Mouse (Mus musculus) kidney, embryonic 16.5 days (tissue): ENCODE results near the gene Espn. TPM values are rescaled to one million over a fixed set of nuclear protein-coding genes. Genes with fewer than 3 reads are reported as not detected.
A peak's percentile ranks its signal among the peaks of the same experiment; 100 is the strongest.

ENCODE experiments used
- ATAC-seq: fragments of 200-750 bp; cut with Nextera tagmentation; 2 replicates; pipeline ENCODE4 v1.8.0; 2017; ENCODE audit warnings: moderate TSS enrichment; ENCODE audit not compliant: low FRiP score, low TSS enrichment
- H3K27ac ChIP-seq: fragments of 300-500 bp; sonication (generic); 2 replicates; pipeline ENCODE4 v1.5.1; 2014; ENCODE audit warnings: low read length
- H3K27me3 ChIP-seq: fragments of 300-500 bp; sonication (generic); 2 replicates; pipeline ENCODE4 v1.6.1; 2014; ENCODE audit warnings: low read length, control low read depth, mixed read lengths; ENCODE audit not compliant: insufficient read depth
- H3K36me3 ChIP-seq: fragments of 300-500 bp; sonication (generic); 2 replicates; pipeline ENCODE4 v1.6.1; 2014; ENCODE audit warnings: low read length, control low read depth, mixed read lengths; ENCODE audit not compliant: insufficient read depth
- H3K4me1 ChIP-seq: fragments of 300-500 bp; sonication (generic); 2 replicates; pipeline ENCODE4 v1.6.1; 2014; ENCODE audit warnings: low read length, control low read depth, mixed read lengths; ENCODE audit not compliant: insufficient read depth
- H3K4me2 ChIP-seq: fragments of 300-500 bp; sonication (generic); replicated peaks from 2 replicates; pipeline ENCODE4 v1.6.1; 2014; ENCODE audit warnings: low read depth, low read length
- H3K4me3 ChIP-seq: fragments of 300-500 bp; sonication (generic); 2 replicates; pipeline ENCODE4 v1.5.1; 2014; ENCODE audit warnings: mild to moderate bottlenecking, low read length
- H3K9ac ChIP-seq: fragments of 300-500 bp; sonication (generic); replicated peaks from 2 replicates; pipeline ENCODE4 v1.6.1; 2014; ENCODE audit warnings: low read length
- H3K9me3 ChIP-seq: fragments of 300-500 bp; sonication (generic); 2 replicates; pipeline ENCODE4 v1.6.1; 2016; ENCODE audit warnings: low read length, control low read depth
- WGBS: fragments of 180-500 bp; shearing (Covaris S2); extraction: QIAGEN DNeasy Blood & Tissue Kit; methylation state at CpG from one replicate; pipeline ENCODE4 v1.1.7; 2014; 5-methylcytosine and 5-hydroxymethylcytosine counted together
- polyA plus RNA-seq: library from polyadenylated mRNA; unstranded; fragments of >200 nt; fragmentation: Nextera tagmentation; extraction: Ambion mirVana; gene quantifications from 2 replicates; pipeline ENCODE4 v1.2.1, GENCODE M21; 2015

The Espn gene
- polyA plus RNA-seq, 1 experiment from 2014 or later: 22.2 TPM

GRCm38 (mm10) chr4:152119396-152120292, 32.5 kb downstream of the Espn start:
- ATAC-seq: peak; percentile 32; the same call in 1 of the 2 replicates
- H3K27ac ChIP-seq: peak overlapping the region; percentile 25; the same call in 1 of the 2 replicates
- peaks cover 53% of the 10 kb centered on the region for H3K27me3 ChIP-seq
- no peaks in the 10 kb centered on the region for H3K9me3 ChIP-seq
- H3K4me1 ChIP-seq: peaks cover 43% of the 10 kb centered on the region
- H3K36me3 ChIP-seq: peaks cover 3% of the 10 kb centered on the region; the same call in 1 of the 2 replicates
- peak overlapping the region; percentile 51 for H3K4me2 ChIP-seq
- H3K9ac ChIP-seq: no peak overlapping the region; the same call in 1 of the 2 replicates
- 9% methylated on average over 39 of the region's 39 CpGs for WGBS
- no peak overlapping the region for H3K4me3 ChIP-seq

GRCm38 (mm10) chr4:152117538-152117937, 34.6 kb downstream of the Espn start:
- Histone ChIP-seq H3K36me3 (peaks cover 19% of the 10 kb centered on the region; the same call in 1 of the 2 replicates), H3K9me3 (no peaks in the 10 kb centered on the region), H3K9ac (no peak overlapping the region), H3K4me1 (peaks cover 43% of the 10 kb centered on the region), H3K4me3 (no peak overlapping the region), H3K4me2 (no peak overlapping the region), H3K27ac (no peak overlapping the region), H3K27me3 (peaks cover 39% of the 10 kb centered on the region)
- ATAC-seq: no peak
- 79% methylated on average over 9 of the region's 9 CpGs for WGBS

- H3K4me1 ChIP-seq: peaks cover 45% of the 10 kb centered on the region
- peak within 1 kb of the TSS; percentile 58 for H3K9ac ChIP-seq
- WGBS: 2% methylated on average over 30 of the region's 30 CpGs
- peak; percentile 25; the same call in 1 of the 2 replicates for ATAC-seq
- H3K27me3 ChIP-seq: peaks cover 30% of the 10 kb centered on the region
- H3K4me2 ChIP-seq: peak within 1 kb of the TSS; percentile 52
- no peak within 1 kb of the TSS for H3K27ac ChIP-seq
- H3K9me3 ChIP-seq: no peaks in the 10 kb centered on the region
- H3K36me3 ChIP-seq: peaks cover 26% of the 10 kb centered on the region; the same call in 1 of the 2 replicates
- peak within 1 kb of the TSS; percentile 24 for H3K4me3 ChIP-seq
Measured at GRCm38 (mm10) chr4:152115921-152116612, 36.1 kb downstream of the Espn start, which contains the start of gene Tnfrsf25. Tnfrsf25 (plus strand) TSS chr4:152115934.

DNA sequence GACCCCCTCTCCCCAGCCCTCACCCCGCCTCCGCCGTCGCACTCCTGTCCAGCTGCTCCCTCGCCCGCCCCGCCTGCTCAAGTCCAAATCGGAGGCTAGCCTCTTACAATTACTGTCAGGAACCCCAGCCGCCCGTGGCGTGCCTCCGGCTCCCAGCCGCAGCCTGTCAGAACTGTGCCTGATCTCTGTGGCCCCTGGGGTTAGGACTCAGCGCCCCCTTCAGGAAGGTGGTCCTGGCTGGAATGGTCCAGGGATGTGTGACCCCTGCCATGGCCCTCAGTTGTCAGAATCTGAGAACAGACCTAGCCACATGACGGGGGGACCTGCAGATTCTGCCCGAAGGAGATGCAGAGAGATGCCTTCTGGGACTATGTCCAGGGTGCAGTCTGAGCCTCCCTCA, 38.1 kb downstream of the Espn start:
- Histone ChIP-seq H3K36me3 (peaks cover 28% of the 10 kb centered on the region; the same call in 1 of the 2 replicates), H3K4me3 (no peak overlapping the region), H3K9me3 (no peaks in the 10 kb centered on the region), H3K4me1 (peaks cover 26% of the 10 kb centered on the region), H3K9ac (no peak overlapping the region), H3K27ac (no peak overlapping the region), H3K4me2 (no peak overlapping the region), H3K27me3 (peaks cover 11% of the 10 kb centered on the region)
- no peak for ATAC-seq
- 69% methylated on average over 13 of the region's 16 CpGs for WGBS

GRCm38 (mm10) chr4:152112329-152112728, 39.8 kb downstream of the Espn start:
- H3K4me1 ChIP-seq: peaks cover 41% of the 10 kb centered on the region
- 57% methylated on average over 9 of the region's 9 CpGs for WGBS
- 0 out of 2 replicates have a peak, but pooled peaks cover 2% of the 10 kb centered on the region for H3K27me3 ChIP-seq
- no peaks in the 10 kb centered on the region for H3K9me3 ChIP-seq
- no peak for ATAC-seq
- peak overlapping the region; percentile 40; the same call in 1 of the 2 replicates for H3K9ac ChIP-seq
- H3K36me3 ChIP-seq: peaks cover 37% of the 10 kb centered on the region; the same call in 1 of the 2 replicates
- no peak overlapping the region for H3K27ac ChIP-seq
- no peak overlapping the region for H3K4me2 ChIP-seq
- H3K4me3 ChIP-seq: no peak overlapping the region

GRCm38 (mm10) chr4:152110689-152111088, 41.5 kb downstream of the Espn start:
- no peak overlapping the region for H3K4me3 ChIP-seq
- 83% methylated on average over 4 of the region's 4 CpGs for WGBS
- no peak overlapping the region for H3K27ac ChIP-seq
- H3K9me3 ChIP-seq: no peaks in the 10 kb centered on the region
- H3K27me3 ChIP-seq: 0 out of 2 replicates have a peak, but pooled peaks cover 2% of the 10 kb centered on the region
- H3K4me1 ChIP-seq: peaks cover 37% of the 10 kb centered on the region
- ATAC-seq: no peak
- no peak overlapping the region for H3K9ac ChIP-seq
- H3K36me3 ChIP-seq: peaks cover 49% of the 10 kb centered on the region; the same call in 1 of the 2 replicates
- H3K4me2 ChIP-seq: no peak overlapping the region

DNA sequence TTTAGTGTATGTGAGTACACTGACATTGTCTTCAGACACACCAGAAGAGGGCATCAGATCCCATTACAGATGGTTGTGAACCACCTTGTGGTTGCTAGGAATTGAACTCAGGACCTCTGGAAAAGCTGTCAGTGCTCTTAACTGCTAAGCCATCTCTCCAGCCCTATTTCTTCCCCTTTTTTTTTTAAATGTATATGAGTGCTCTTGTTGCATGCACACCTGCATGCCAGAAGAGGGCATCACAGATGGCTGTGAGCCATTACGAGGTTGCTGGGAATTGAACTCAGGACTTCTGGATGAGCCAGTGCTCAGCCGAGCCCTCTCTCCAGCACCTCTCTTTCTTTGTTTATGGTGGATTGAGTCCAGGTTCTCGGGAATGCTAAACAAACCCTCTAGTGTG, 42.7 kb downstream of the Espn start:
- Histone ChIP-seq H3K9me3 (no peaks in the 10 kb centered on the region), H3K27ac (no peak overlapping the region), H3K36me3 (peaks cover 51% of the 10 kb centered on the region; the same call in 1 of the 2 replicates), H3K4me2 (no peak overlapping the region), H3K4me3 (no peak overlapping the region), H3K9ac (no peak overlapping the region), H3K4me1 (peaks cover 32% of the 10 kb centered on the region), H3K27me3 (0 out of 2 replicates have a peak, but pooled peaks cover 2% of the 10 kb centered on the region)
- 74% methylated on average over 3 of the region's 3 CpGs for WGBS
- ATAC-seq: no peak

GRCm38 (mm10) chr4:152108673-152109072, 43.5 kb downstream of the Espn start:
- H3K9ac ChIP-seq: no peak overlapping the region; the same call in 1 of the 2 replicates
- 60% methylated on average over 5 of the region's 5 CpGs for WGBS
- ATAC-seq: no peak
- peak overlapping the region; percentile 72 for H3K4me2 ChIP-seq
- peaks cover 32% of the 10 kb centered on the region for H3K4me1 ChIP-seq
- H3K27me3 ChIP-seq: no peaks in the 10 kb centered on the region
- H3K27ac ChIP-seq: peak overlapping the region; percentile 96
- H3K4me3 ChIP-seq: peak overlapping the region; percentile 49
- H3K36me3 ChIP-seq: peaks cover 51% of the 10 kb centered on the region
- no peaks in the 10 kb centered on the region for H3K9me3 ChIP-seq

DNA sequence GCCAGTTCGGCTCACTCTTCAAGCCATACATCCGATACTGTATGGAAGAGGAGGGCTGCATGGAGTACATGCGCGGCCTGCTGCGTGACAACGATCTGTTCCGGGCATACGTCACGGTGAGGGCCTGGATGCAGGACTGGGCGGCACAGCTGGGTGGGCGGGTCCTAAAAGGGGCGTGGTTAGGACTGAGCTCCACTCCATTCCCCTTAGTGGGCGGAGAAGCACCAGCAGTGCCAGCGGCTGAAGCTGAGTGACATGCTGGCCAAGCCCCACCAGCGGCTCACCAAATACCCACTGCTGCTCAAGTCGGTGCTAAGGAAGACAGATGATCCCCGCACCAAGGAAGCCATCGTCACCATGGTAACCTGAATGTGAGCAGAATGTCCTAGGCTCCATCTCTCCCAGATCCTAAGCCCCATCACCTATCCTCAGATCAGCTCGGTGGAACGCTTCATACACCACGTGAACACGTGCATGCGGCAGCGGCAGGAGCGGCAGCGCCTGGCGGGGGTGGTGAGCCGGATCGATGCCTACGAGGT, 44.1 kb downstream of the Espn start:
- peak overlapping the region; percentile 68 for H3K9ac ChIP-seq
- peak overlapping the region; percentile 49 for H3K4me3 ChIP-seq
- H3K4me1 ChIP-seq: peaks cover 32% of the 10 kb centered on the region
- H3K4me2 ChIP-seq: peak overlapping the region; percentile 72
- H3K27ac ChIP-seq: peak overlapping the region; percentile 96
- 17% methylated on average over 30 of the region's 30 CpGs for WGBS
- peaks cover 48% of the 10 kb centered on the region for H3K36me3 ChIP-seq
- peak; percentile 90 for ATAC-seq
- H3K9me3 ChIP-seq: no peaks in the 10 kb centered on the region
- H3K27me3 ChIP-seq: no peaks in the 10 kb centered on the region
